14 mouse cellular contexts compared by ENCODE assay signal in the genomic region with DNA sequence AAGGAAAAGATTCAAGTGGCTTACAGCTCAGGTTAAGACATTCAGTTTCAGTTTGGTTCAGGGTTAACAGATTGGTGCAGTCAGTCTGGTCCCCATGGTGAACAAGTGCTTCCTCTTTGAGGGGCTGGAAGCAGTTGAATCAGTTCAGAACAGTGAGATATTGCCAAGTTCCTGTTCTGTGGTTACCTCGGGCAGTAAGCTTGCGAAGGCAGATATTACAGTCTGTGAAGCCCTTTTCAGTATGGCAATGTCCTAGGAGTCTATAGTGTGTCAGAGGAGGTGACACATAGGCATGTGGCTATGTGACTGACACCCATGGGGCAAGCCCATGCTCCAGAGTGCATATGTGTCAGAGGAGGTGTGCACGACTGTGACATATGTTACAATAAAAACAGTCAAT. TPM values are rescaled to one million over a fixed set of nuclear protein-coding genes. Genes with fewer than 3 reads are reported as not detected.
DNase-seq lines count a peak whose midpoint lies in the region; ATAC-seq and TF ChIP-seq lines count a peak whose summit lies in the region.
"Had no signal": no experiment of that assay in that cellular context is flagged by ENCODE, and none has a peak within 500 bp of the region (broad histone marks: within the 10 kb centered on the region; RNA-seq: fewer than 3 reads in every experiment).

No protein-coding gene starts in this region.

- TF ChIP-seq EP300 in stomach, postnatal 0 days (optimal IDR thresholded peaks at IDR 0.05), result no peak

- no peak overlapping the region for H3K27ac ChIP-seq in gastrocnemius, adult 2 months
- no peak overlapping the region for H3K27ac ChIP-seq in stomach, postnatal 0 days (replicated peaks)
- H3K27ac ChIP-seq in hindbrain, embryonic 10.5 days, result no peak overlapping the region
- H3K27ac ChIP-seq: heart, embryonic 10.5 days had no signal

- intact Hi-C loops in gastrocnemius, adult 2 months (cut with DNase I), result no loop called here
- intact Hi-C loops in gastrocnemius, postnatal 14 days (cut with DNase I; ENCODE audit: low total_unique reads), result no loop called here

- H3K27me3 ChIP-seq in stomach, postnatal 0 days (ENCODE audit: control insufficient read depth, insufficient read depth, low read length), result no peaks in the 10 kb centered on the region
- H3K27me3 ChIP-seq in hindbrain, embryonic 10.5 days (ENCODE audit: insufficient read depth, poor library complexity, severe bottlenecking), result no peaks in the 10 kb centered on the region

- ATAC-seq in stomach, postnatal 0 days (ENCODE audit: low FRiP score, low TSS enrichment), result 0 out of 2 replicates have a peak, but pooled peaks have one; percentile 62
- ATAC-seq: hindbrain, embryonic 16.5 days had no signal

- DNase-seq in gastrocnemius, adult 2 months, result peak; percentile 13
- DNase-seq in gastrocnemius, postnatal 14 days, result no peak
- peak; percentile 25 to 32 for DNase-seq in lung, adult 18-20 months
- no peak for DNase-seq in lung, postnatal 14 days
- peak; percentile 54 for DNase-seq in lung, postnatal 36 days
- DNase-seq in stomach, postnatal 0 days (ENCODE audit: low spot score), result no peak
- no peak for DNase-seq in hindbrain, embryonic 10.5 days (ENCODE audit: low spot score)
- no peak for DNase-seq in adrenal gland, adult (ENCODE audit: inconsistent age in 2 of 2, low spot score in 1 of 2)
- DNase-seq: cerebellum, adult 9-11 months; kidney, postnatal 14 days; right cerebral cortex, postnatal 4 days had no signal

- no peak overlapping the region for H3K9ac ChIP-seq in stomach, postnatal 0 days (ENCODE audit: low read length)

- WGBS in stomach, postnatal 0 days, result 86% methylated on average over 3 of the region's 3 CpGs
- 89% methylated on average over 3 of the region's 3 CpGs for WGBS in hindbrain, embryonic 10.5 days

- H3K4me1 ChIP-seq in stomach, postnatal 0 days (replicated peaks; ENCODE audit: control insufficient read depth, insufficient read depth), result no peaks in the 10 kb centered on the region
- no peaks in the 10 kb centered on the region for H3K4me1 ChIP-seq in hindbrain, embryonic 10.5 days (replicated peaks)
- H3K4me1 ChIP-seq: heart, embryonic 10.5 days had no signal

- peaks cover 53% of the 10 kb centered on the region for H3K36me3 ChIP-seq in stomach, postnatal 0 days (ENCODE audit: control insufficient read depth, insufficient read depth, low read length)
- H3K36me3 ChIP-seq in hindbrain, embryonic 10.5 days, result peaks cover 99% of the 10 kb centered on the region

- no peak for TF ChIP-seq CTCF in gastrocnemius, adult 2 months (IDR thresholded peaks at IDR 0.05)
- TF ChIP-seq CTCF in stomach, postnatal 0 days (IDR thresholded peaks at IDR 0.05; ENCODE audit: low read depth), result no peak

- H3K4me2 ChIP-seq in stomach, postnatal 0 days (replicated peaks; ENCODE audit: low read depth), result no peak overlapping the region

- no peak overlapping the region for H3K4me3 ChIP-seq in gastrocnemius, adult 2 months
- no peak overlapping the region for H3K4me3 ChIP-seq in stomach, postnatal 0 days (ENCODE audit: low read depth, low read length)
- no peak overlapping the region for H3K4me3 ChIP-seq in hindbrain, embryonic 10.5 days
- H3K4me3 ChIP-seq: heart, embryonic 10.5 days; myocyte had no signal

- no peaks in the 10 kb centered on the region for H3K9me3 ChIP-seq in stomach, postnatal 0 days (ENCODE audit: control insufficient read depth, low read length)
- no peaks in the 10 kb centered on the region for H3K9me3 ChIP-seq in hindbrain, embryonic 10.5 days
- H3K9me3 ChIP-seq: heart, embryonic 10.5 days had no signal

RNA-seq across cellular contexts. Expression of a gene that starts 20.2 kb away (rescaled TPM):
- total RNA-seq in gastrocnemius, adult 2 months (2021), result 100 to 1,000 TPM; 579 to 631 TPM
- 100 to 1,000 TPM; 216 to 226 TPM for total RNA-seq in gastrocnemius, postnatal 14 days (2021)
- 4.7 TPM in 2 replicates for polyA plus RNA-seq in stomach, postnatal 0 days (2015; fragmentation: Nextera tagmentation; extraction: Ambion mirVana)
- 1.7 and 2.1 TPM in 2 replicates for polyA plus RNA-seq in hindbrain, embryonic 10.5 days (2016; fragmentation: Nextera tagmentation; extraction: Ambion mirVana)

RNA-seq across cellular contexts. Expression of a gene that starts 20.6 kb away (rescaled TPM):
- total RNA-seq in gastrocnemius, adult 2 months (2021), result 1 to 10 TPM; 3.8 to 5.7 TPM
- 1 to 10 TPM; 2.5 to 3.3 TPM for total RNA-seq in gastrocnemius, postnatal 14 days (2021)
- 1.6 and 2.1 TPM in 2 replicates for polyA plus RNA-seq in stomach, postnatal 0 days (2015; fragmentation: Nextera tagmentation; extraction: Ambion mirVana)
- polyA plus RNA-seq in hindbrain, embryonic 10.5 days (2016; fragmentation: Nextera tagmentation; extraction: Ambion mirVana), result 0.90 and 1.1 TPM in 2 replicates

RNA-seq across cellular contexts. Expression of a gene that starts 32.7 kb away (rescaled TPM):
- total RNA-seq in gastrocnemius, adult 2 months (2021), result 10 to 100 TPM; 39.6 to 44.9 TPM
- total RNA-seq in gastrocnemius, postnatal 14 days (2021), result 10 to 100 TPM; 21.2 to 25.5 TPM
- polyA plus RNA-seq in stomach, postnatal 0 days (2015; fragmentation: Nextera tagmentation; extraction: Ambion mirVana), result 6.5 and 7.9 TPM in 2 replicates
- polyA plus RNA-seq in hindbrain, embryonic 10.5 days (2016; fragmentation: Nextera tagmentation; extraction: Ambion mirVana), result 10.8 and 11.8 TPM in 2 replicates

RNA-seq across cellular contexts. Expression of a gene that starts 43.4 kb away (rescaled TPM):
- 10 to 100 TPM; 10.7 to 10.8 TPM for total RNA-seq in gastrocnemius, adult 2 months (2021)
- 10 to 100 TPM in 1 of 2 experiments, 1 to 10 TPM in 1; 7.4 to 10.8 TPM for total RNA-seq in gastrocnemius, postnatal 14 days (2021)
- polyA plus RNA-seq in stomach, postnatal 0 days (2015; fragmentation: Nextera tagmentation; extraction: Ambion mirVana), result 3.4 and 3.8 TPM in 2 replicates
- polyA plus RNA-seq in hindbrain, embryonic 10.5 days (2016; fragmentation: Nextera tagmentation; extraction: Ambion mirVana), result 7.2 and 8.1 TPM in 2 replicates

RNA-seq across cellular contexts. Expression of a gene that starts 51.4 kb away (rescaled TPM):
- total RNA-seq in gastrocnemius, adult 2 months (2021), result 10 to 100 TPM; 86.3 to 86.4 TPM
- 100 to 1,000 TPM; 117 to 122 TPM for total RNA-seq in gastrocnemius, postnatal 14 days (2021)
- polyA plus RNA-seq in stomach, postnatal 0 days (2015; fragmentation: Nextera tagmentation; extraction: Ambion mirVana), result 77.7 and 79.4 TPM in 2 replicates
- polyA plus RNA-seq in hindbrain, embryonic 10.5 days (2016; fragmentation: Nextera tagmentation; extraction: Ambion mirVana), result 185 and 191 TPM in 2 replicates

Comparison
In these comparisons a context has a peak if more than half of its experiments do, and no peak if none do; other contexts are left out.
1. DNase-seq: peak in gastrocnemius, adult 2 months (single experiment), lung, adult 18-20 months (2 of 2) and lung, postnatal 36 days (single experiment); none in gastrocnemius, postnatal 14 days (single experiment), lung, postnatal 14 days (single experiment), stomach, postnatal 0 days (single experiment), hindbrain, embryonic 10.5 days (single experiment) and adrenal gland, adult (0 of 2).